Mouse (Mus musculus) limb, embryonic 11.5 days (tissue): ENCODE data around the gene BC051142. TPM values are rescaled to one million over a fixed set of nuclear protein-coding genes. Genes with fewer than 3 reads are reported as not detected.
"Not testable (repeated sequence)": the region's sequence is repeated elsewhere in the genome, so short reads cannot be mapped to it uniquely, and the experiment has no call there.

Experiments
- ATAC-seq: fragments of 200-750 bp; cut with Nextera tagmentation; 2 replicates; pipeline ENCODE4 v1.8.0; 2017; ENCODE audit warnings: low read depth; ENCODE audit not compliant: insufficient number of reproducible peaks, low FRiP score, low TSS enrichment
- DNase-seq: peaks from one replicate; pipeline ENCODE4 v3.0.0-alpha.2; 2015; ENCODE audit warnings: low spot score
- H3K27ac ChIP-seq: fragments of 300-500 bp; sonication (generic); replicated peaks from 2 replicates; pipeline ENCODE4 v1.5.1; 2014; ENCODE audit warnings: low read depth, mild to moderate bottlenecking, low read length
- H3K27me3 ChIP-seq: fragments of 300-500 bp; sonication (generic); 2 replicates; pipeline ENCODE4 v1.6.1; 2014; ENCODE audit warnings: mild to moderate bottlenecking, low read length, mixed read lengths; ENCODE audit not compliant: control insufficient read depth, insufficient read depth
- H3K36me3 ChIP-seq: fragments of 300-500 bp; sonication (generic); 2 replicates; pipeline ENCODE4 v1.6.1; 2014; ENCODE audit warnings: mild to moderate bottlenecking, low read length, moderate library complexity, mixed read lengths; ENCODE audit not compliant: control insufficient read depth, insufficient read depth
- H3K4me1 ChIP-seq: fragments of 300-500 bp; sonication (generic); 2 replicates; pipeline ENCODE4 v1.6.1; 2014; ENCODE audit warnings: low read length, mixed read lengths; ENCODE audit not compliant: control insufficient read depth, insufficient read depth
- H3K4me2 ChIP-seq: fragments of 300-500 bp; sonication (generic); 2 replicates; pipeline ENCODE4 v1.6.1; 2014; ENCODE audit warnings: low read depth, mild to moderate bottlenecking, moderate library complexity; ENCODE audit not compliant: severe bottlenecking
- H3K4me3 ChIP-seq: fragments of 300-500 bp; sonication (generic); 2 replicates; pipeline ENCODE4 v1.5.1; 2014; ENCODE audit warnings: low read depth, low read length
- H3K9ac ChIP-seq: fragments of 300-500 bp; sonication (generic); 2 replicates; pipeline ENCODE4 v1.6.1; 2014; ENCODE audit warnings: mild to moderate bottlenecking, low read length
- H3K9me3 ChIP-seq: fragments of 300-500 bp; sonication (generic); 2 replicates; pipeline ENCODE4 v1.6.1; 2016; ENCODE audit warnings: low read length; ENCODE audit not compliant: control insufficient read depth
- WGBS: fragments of 180-500 bp; shearing (Covaris S2); extraction: QIAGEN DNeasy Blood & Tissue Kit; methylation state at CpG from one replicate; pipeline ENCODE4 v1.1.7; 2014; 5-methylcytosine and 5-hydroxymethylcytosine counted together
- polyA plus RNA-seq: library from polyadenylated mRNA; unstranded; fragments of >200 nt; fragmentation: Nextera tagmentation; extraction: Ambion mirVana; gene quantifications from 2 replicates; pipeline ENCODE4 v1.2.1, GENCODE M21; 2014

Gene BC051142
- polyA plus RNA-seq, 1 experiment from 2014 or later, result 0.73 TPM

DNA sequence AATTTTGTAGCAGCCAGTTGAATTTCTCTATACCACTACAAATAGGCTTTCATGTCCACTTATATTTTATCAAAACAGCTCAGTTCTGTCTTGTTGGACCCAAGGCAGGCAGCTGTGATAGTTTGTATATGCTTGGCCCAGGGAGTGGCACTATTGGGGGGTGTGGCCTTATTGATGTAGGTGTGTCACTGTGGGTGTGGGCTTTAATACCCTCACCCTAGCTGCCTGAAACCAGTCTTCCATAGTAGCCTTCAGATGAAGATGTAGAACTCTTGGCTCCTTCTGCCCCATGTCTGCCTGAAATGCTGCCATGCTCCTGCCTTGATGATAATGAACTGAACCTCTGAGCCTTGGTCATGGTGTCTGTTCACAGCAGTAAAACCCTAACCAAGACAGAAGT lies 67.3 kb downstream of the BC051142 start:
- H3K36me3 ChIP-seq, H3K27ac ChIP-seq, H3K27me3 ChIP-seq, H3K4me3 ChIP-seq, H3K4me2 ChIP-seq, H3K9ac ChIP-seq, DNase-seq, H3K9me3 ChIP-seq, H3K4me1 ChIP-seq, ATAC-seq: not testable (repeated sequence)

- no peaks in the 10 kb centered on the region for H3K9me3 ChIP-seq
- 88% methylated on average over 2 of the region's 2 CpGs for WGBS
- no peak overlapping the region for H3K9ac ChIP-seq
- no peaks in the 10 kb centered on the region for H3K4me1 ChIP-seq
- no peak overlapping the region for H3K4me2 ChIP-seq
- H3K27me3 ChIP-seq, result no peaks in the 10 kb centered on the region
- no peak overlapping the region for H3K27ac ChIP-seq
- H3K36me3 ChIP-seq, result no peaks in the 10 kb centered on the region
- no peak overlapping the region for H3K4me3 ChIP-seq
- ATAC-seq (no peak), DNase-seq (no peak)
Measured at GRCm38 (mm10) chr17:34470491-34470890, 71.9 kb downstream of the BC051142 start.

- no peaks in the 10 kb centered on the region for H3K9me3 ChIP-seq
- no peak overlapping the region for H3K4me3 ChIP-seq
- ATAC-seq (no peak), DNase-seq (no peak)
- H3K9ac ChIP-seq, result no peak overlapping the region
- H3K4me1 ChIP-seq, result no peaks in the 10 kb centered on the region
- 80% methylated on average over 3 of the region's 3 CpGs for WGBS
- H3K27ac ChIP-seq, result no peak overlapping the region
- H3K36me3 ChIP-seq, result no peaks in the 10 kb centered on the region
- H3K4me2 ChIP-seq, result no peak overlapping the region
- no peaks in the 10 kb centered on the region for H3K27me3 ChIP-seq
Measured at GRCm38 (mm10) chr17:34475060-34475459, 76.4 kb downstream of the BC051142 start.

DNA sequence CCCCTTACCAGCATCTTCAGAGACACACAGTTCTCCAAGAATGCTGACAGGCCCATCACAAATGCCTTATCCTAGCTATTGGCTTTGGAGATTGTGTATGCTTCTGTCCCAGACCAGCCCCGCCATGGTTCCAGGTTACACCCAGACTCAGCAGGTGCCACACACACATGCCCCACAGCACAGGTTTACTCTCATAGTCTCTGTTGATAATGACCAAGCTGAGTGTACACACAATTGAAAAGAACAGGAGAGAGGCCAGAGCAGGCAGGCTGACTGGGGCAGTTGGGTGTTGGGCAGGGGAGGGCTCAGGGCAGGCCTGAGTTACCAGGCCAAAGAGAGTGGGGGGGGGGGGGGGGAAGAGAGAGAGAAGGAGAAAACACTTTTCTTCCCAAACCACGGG lies 77.8 kb downstream of the BC051142 start:
- DNase-seq (no peak), ATAC-seq (no peak)
- Histone ChIP-seq H3K4me3 (no peak overlapping the region), H3K36me3 (no peaks in the 10 kb centered on the region), H3K27me3 (no peaks in the 10 kb centered on the region), H3K9ac (no peak overlapping the region), H3K4me2 (no peak overlapping the region), H3K27ac (no peak overlapping the region), H3K4me1 (no peaks in the 10 kb centered on the region), H3K9me3 (no peaks in the 10 kb centered on the region)
- WGBS, result 76% methylated on average over 1 of the region's 2 CpGs

DNA sequence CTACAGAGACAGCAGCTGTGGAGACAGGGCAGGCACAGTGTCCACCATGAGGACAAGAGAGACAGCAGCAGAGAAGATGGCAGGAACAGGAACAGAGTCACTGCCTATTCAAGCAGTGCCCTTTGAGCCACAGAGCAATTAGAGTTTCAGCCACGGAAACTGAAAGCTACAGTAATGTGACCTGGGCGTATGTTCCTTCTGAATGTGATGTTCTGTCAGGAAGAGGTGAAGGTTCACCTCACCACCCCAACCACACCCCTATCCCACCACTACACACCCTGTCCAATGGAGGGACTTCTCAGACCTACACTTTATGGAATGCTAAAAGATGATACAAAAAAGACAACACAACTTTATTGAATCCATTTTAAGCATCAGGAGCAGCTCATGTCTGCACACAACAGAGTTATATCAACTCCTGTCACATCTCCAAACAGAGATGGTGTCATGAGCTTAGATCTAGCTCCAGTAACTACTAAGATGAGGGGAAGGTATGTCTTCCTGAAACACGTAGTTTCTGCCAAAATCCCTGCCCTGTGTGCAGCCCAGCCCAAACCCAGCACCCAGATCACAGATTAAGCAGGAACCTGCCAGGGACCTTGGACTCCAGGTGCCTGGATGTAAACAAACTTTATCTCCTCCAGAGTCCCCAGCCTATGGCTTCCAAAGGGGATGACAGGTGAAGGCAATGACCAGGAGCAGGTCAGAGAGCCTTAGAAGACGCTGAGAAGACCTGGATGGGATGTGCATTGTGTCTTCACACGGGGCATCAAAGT lies 78.8 kb downstream of the BC051142 start, which contains the start of gene Btnl4:
TSS of gene Btnl4 (minus strand) at position 81 of the 776 bp plus-strand sequence.
- not testable (repeated sequence) for H3K4me3 ChIP-seq, H3K9me3 ChIP-seq, H3K36me3 ChIP-seq, ATAC-seq, H3K27me3 ChIP-seq, H3K4me2 ChIP-seq, H3K27ac ChIP-seq, H3K9ac ChIP-seq, H3K4me1 ChIP-seq, DNase-seq
- 82% methylated on average over 4 of the region's 5 CpGs for WGBS

GRCm38 (mm10) chr17:34492796-34493195 lies 94.2 kb downstream of the BC051142 start:
- Histone ChIP-seq H3K27me3 (no peaks in the 10 kb centered on the region), H3K9me3 (no peaks in the 10 kb centered on the region), H3K4me1 (no peaks in the 10 kb centered on the region), H3K4me2 (no peak overlapping the region), H3K4me3 (no peak overlapping the region), H3K9ac (no peak overlapping the region), H3K27ac (no peak overlapping the region), H3K36me3 (no peaks in the 10 kb centered on the region)
- DNase-seq (no peak), ATAC-seq (no peak)

- not testable (repeated sequence) for H3K27me3 ChIP-seq, H3K4me2 ChIP-seq, DNase-seq, ATAC-seq, H3K27ac ChIP-seq, H3K4me1 ChIP-seq, H3K36me3 ChIP-seq, H3K9me3 ChIP-seq, H3K9ac ChIP-seq, H3K4me3 ChIP-seq
- WGBS, result 85% methylated on average over 2 of the region's 2 CpGs
Measured at GRCm38 (mm10) chr17:34495156-34495555, 96.5 kb downstream of the BC051142 start.

DNA sequence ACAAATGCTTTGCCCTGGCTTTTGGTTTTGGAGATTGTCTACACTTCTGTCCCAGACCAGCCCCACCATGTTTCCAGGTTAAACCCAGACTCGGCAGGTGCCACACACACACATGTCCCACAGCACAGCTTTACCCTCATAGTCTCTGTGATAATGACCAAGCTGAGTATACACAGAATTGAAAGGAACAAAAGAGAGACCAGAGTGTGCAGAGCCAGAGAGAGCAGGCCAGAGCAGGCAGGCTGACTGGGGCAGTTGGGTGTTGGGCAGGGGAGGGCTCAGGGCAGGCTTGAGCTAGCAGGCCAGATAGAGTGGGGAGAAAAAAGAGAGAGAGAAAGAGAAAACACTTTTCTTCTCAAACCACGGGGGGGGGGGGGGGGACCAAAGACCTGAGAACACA lies 97.9 kb downstream of the BC051142 start:
- Histone ChIP-seq H3K4me3 (no peak overlapping the region), H3K9me3 (no peaks in the 10 kb centered on the region), H3K27ac (no peak overlapping the region), H3K36me3 (no peaks in the 10 kb centered on the region), H3K9ac (no peak overlapping the region), H3K27me3 (no peaks in the 10 kb centered on the region), H3K4me1 (no peaks in the 10 kb centered on the region), H3K4me2 (no peak overlapping the region)
- no peak for DNase-seq
- WGBS, result 55% methylated on average over 2 of the region's 2 CpGs
- no peak for ATAC-seq

DNA sequence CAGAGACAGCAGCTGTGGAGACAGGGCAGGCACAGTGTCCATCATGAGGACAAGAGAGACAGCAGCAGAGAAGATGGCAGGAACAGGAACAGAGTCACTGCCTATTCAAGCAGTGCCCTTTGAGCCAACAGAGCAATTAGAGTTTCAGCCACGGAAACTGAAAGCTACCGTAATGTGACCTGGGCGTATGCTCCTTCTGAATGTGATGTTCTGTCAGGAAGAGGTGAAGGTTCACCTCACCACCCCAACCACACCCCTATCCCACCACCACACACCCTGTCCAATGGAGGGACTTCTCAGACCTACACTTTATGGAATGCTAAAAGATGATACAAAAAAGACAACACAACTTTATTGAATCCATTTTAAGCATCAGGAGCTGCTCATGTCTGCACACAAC lies 98.7 kb downstream of the BC051142 start:
- H3K27ac ChIP-seq, H3K4me3 ChIP-seq, H3K4me2 ChIP-seq, H3K9me3 ChIP-seq, H3K9ac ChIP-seq, ATAC-seq, H3K4me1 ChIP-seq, H3K36me3 ChIP-seq, H3K27me3 ChIP-seq, DNase-seq: not testable (repeated sequence)
- WGBS, result 88% methylated on average over 3 of the region's 3 CpGs
